Mouse (Mus musculus): Measurements from ENCODE around the gene Rflna. TPM values are rescaled to one million over a fixed set of nuclear protein-coding genes. Genes with fewer than 3 reads are reported as not detected.

Rflna gene
- total RNA-seq, 2 experiments from 2014 or later: 1.0 TPM; not detected in 1

GRCm38 (mm10) chr5:125014497-125014896 lies 11.5 kb downstream of the Rflna start:
- intact Hi-C loops (cut with DNase I): loop anchor here (2.0 kb wide), 1 partner anchor 106 kb away; no protein-coding TSS in a partner anchor
- H3K27ac ChIP-seq: no peak overlapping the region
- DNase-seq (ENCODE audit: extremely low spot score in 1 of 2, low spot score in 2 of 2): peak; percentile 58 to 79
- no peak overlapping the region for H3K4me3 ChIP-seq
- TF ChIP-seq CTCF (IDR thresholded peaks at IDR 0.05): peak; percentile 85

GRCm38 (mm10) chr5:125015066-125015465 lies 12.0 kb downstream of the Rflna start:
- no peak overlapping the region for H3K27ac ChIP-seq
- no peak for TF ChIP-seq CTCF (IDR thresholded peaks at IDR 0.05)
- intact Hi-C loops (cut with DNase I): loop anchor here (2.0 kb wide), 1 partner anchor 106 kb away; no protein-coding TSS in a partner anchor

GRCm38 (mm10) chr5:125015576-125015975 lies 12.6 kb downstream of the Rflna start:
- DNase-seq (ENCODE audit: extremely low spot score in 1 of 2, low spot score in 2 of 2): no peak
- no peak for TF ChIP-seq CTCF (IDR thresholded peaks at IDR 0.05)
- Histone ChIP-seq H3K27ac (no peak overlapping the region), H3K4me3 (no peak overlapping the region)
- intact Hi-C loops (cut with DNase I): loop anchor here (2.0 kb wide), 1 partner anchor 107 kb away; no protein-coding TSS in a partner anchor

More at GRCm38 (mm10) chr5:125015066-125015465, 12.0 kb downstream of the Rflna start:
- no peak for DNase-seq (ENCODE audit: extremely low spot score in 1 of 2, low spot score in 2 of 2)
- no peak overlapping the region for H3K4me3 ChIP-seq

DNA sequence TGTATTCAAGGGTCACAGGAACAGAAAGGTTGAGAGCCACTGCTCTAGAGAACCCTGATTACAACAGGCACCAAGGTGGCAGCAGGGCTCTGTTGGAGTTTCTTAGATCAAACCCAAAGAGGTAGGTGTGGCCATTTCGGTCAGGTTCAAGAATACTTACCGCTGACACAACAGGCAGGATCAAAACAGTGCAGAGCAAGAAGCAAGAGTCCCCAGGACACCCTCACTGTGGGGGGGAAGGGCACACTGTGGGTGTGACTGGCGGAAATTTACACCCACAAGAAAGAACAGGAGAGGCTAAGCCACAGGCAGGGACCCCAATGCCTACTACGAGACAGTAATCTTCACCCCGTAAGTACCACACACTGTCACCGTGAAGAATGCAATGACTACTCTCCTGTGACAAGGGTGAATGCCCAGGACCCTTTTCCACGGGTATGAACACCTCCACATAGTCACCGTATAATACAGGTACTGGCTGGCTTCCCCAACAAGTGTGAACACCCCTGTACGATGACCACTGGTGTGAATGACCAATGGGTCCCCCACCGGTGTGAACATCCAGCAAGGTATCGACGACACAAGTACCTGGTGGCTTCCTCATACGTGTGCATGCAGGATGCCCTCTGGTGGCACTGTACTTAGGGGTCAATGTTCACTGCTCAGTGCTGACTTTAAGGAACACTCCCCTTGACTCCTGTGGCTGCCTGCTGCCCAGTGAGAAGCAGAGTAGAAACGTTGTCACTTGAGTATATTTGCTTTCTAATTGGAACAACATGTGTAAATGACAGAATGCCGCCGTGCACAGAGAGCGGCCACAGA lies 13.6 kb downstream of the Rflna start:
- intact Hi-C loops (cut with DNase I): loop anchor here (1.0 kb wide), 1 partner anchor 72 kb away; no protein-coding TSS in a partner anchor
- TF ChIP-seq CTCF (IDR thresholded peaks at IDR 0.05): no peak; the same call in 1 of the 2 replicates
- no peak overlapping the region for H3K27ac ChIP-seq
- no peak for DNase-seq (ENCODE audit: extremely low spot score in 1 of 2, low spot score in 2 of 2)
- H3K4me3 ChIP-seq: no peak overlapping the region

DNA sequence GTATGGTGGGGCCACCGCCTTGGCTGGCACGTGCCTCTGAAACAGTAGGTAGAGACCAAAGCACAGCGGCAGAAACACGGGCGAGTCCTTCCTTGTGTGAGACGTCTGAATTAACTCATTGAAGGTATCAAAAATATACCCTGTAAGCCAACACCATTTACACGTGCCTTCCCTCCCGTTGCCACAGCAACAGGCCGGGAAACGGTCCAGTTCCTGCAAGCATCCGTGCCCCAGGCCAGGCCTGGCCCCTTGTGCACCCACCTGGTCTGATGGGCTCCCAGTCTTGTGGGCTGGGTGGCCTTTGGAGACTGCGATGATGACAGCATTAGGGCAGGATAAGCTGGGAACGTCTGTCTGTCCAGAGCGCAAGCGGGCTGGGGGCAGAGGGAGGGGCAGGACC lies 14.3 kb downstream of the Rflna start:
- Histone ChIP-seq H3K27ac (no peak overlapping the region), H3K4me3 (no peak overlapping the region)
- DNase-seq (ENCODE audit: extremely low spot score in 1 of 2, low spot score in 2 of 2): peak in 1 of 2 experiments; percentile 37
- intact Hi-C loops (cut with DNase I): no loop called here
- no peak for TF ChIP-seq CTCF (IDR thresholded peaks at IDR 0.05)

GRCm38 (mm10) chr5:125019099-125019498 lies 16.1 kb downstream of the Rflna start:
- no peak for TF ChIP-seq CTCF (IDR thresholded peaks at IDR 0.05)
- intact Hi-C loops (cut with DNase I): no loop called here
- DNase-seq (ENCODE audit: extremely low spot score in 1 of 2, low spot score in 2 of 2): no peak
- no peak overlapping the region for H3K4me3 ChIP-seq
- no peak overlapping the region for H3K27ac ChIP-seq

DNA sequence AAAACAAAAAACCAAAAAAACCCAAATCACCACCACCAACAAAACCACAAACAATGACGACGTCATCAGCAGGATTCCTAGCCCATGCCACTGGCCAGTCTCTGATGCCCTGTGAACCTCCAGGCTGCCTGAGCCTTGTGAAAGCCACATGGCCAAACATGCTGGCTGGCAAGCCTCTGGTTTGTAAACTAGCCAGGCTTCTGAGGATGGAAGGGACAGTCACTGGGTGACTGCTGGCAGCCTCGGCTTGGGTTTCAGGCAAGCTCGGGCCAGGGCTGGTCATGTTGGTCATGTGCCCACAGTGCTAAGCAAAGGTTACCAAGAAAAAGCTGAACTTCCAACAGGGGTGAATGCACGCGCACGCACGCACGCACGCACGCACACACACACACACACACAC lies 18.3 kb downstream of the Rflna start:
- Histone ChIP-seq H3K27ac (no peak overlapping the region), H3K4me3 (no peak overlapping the region)
- intact Hi-C loops (cut with DNase I): loop anchor here (5.0 kb wide), 1 partner anchor 251 kb away; no protein-coding TSS in a partner anchor
- DNase-seq (ENCODE audit: extremely low spot score in 1 of 2, low spot score in 2 of 2): no peak
- no peak for TF ChIP-seq CTCF (IDR thresholded peaks at IDR 0.05)

GRCm38 (mm10) chr5:125024002-125024401 lies 21.0 kb downstream of the Rflna start:
- no peak for DNase-seq (ENCODE audit: extremely low spot score in 1 of 2, low spot score in 2 of 2)

DNA sequence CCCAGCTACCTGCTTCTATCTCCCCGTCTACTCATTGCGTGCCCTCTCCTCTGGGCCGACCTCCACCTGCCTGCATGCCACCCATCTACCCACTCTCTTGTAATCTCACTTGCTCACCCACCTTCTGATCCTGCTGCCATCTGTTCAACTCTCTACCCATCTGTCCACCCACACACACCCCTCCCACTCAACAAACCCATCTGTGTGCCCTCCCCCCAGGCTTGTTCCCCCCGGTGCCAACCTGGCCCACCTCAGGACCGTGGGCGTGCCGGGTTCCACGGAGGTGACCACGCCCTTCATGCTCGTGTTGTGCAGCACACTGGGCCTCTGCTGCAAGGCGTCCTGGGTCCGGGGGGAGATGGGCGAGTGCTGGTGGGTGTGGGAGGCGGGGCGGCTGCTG lies 25.4 kb downstream of the Rflna start:
- H3K27ac ChIP-seq: no peak overlapping the region
- intact Hi-C loops (cut with DNase I): no loop called here
- no peak overlapping the region for H3K4me3 ChIP-seq
- DNase-seq (ENCODE audit: extremely low spot score in 1 of 2, low spot score in 2 of 2): no peak
- no peak for TF ChIP-seq CTCF (IDR thresholded peaks at IDR 0.05)

More at GRCm38 (mm10) chr5:125024002-125024401, 21.0 kb downstream of the Rflna start:
- intact Hi-C loops (cut with DNase I): loop anchor here (5.0 kb wide), 1 partner anchor 248 kb away; no protein-coding TSS in a partner anchor
- TF ChIP-seq CTCF (IDR thresholded peaks at IDR 0.05): peak; percentile 59
- Histone ChIP-seq H3K4me3 (no peak overlapping the region), H3K27ac (no peak overlapping the region)

- H3K4me3 ChIP-seq: no peak overlapping the region
- intact Hi-C loops (cut with DNase I): no loop called here
Observed at GRCm38 (mm10) chr5:125028911-125029310, 25.9 kb downstream of the Rflna start.

GRCm38 (mm10) chr5:125036483-125036882 lies 33.5 kb downstream of the Rflna start:
- H3K4me3 ChIP-seq: no peak overlapping the region
- intact Hi-C loops (cut with DNase I): loop anchor here (5.0 kb wide), 1 partner anchor 236 kb away; no protein-coding TSS in a partner anchor
- H3K27ac ChIP-seq: no peak overlapping the region
- no peak for DNase-seq (ENCODE audit: extremely low spot score in 1 of 2, low spot score in 2 of 2)
- no peak for TF ChIP-seq CTCF (IDR thresholded peaks at IDR 0.05)

More at GRCm38 (mm10) chr5:125028911-125029310, 25.9 kb downstream of the Rflna start:
- no peak for DNase-seq (ENCODE audit: extremely low spot score in 1 of 2, low spot score in 2 of 2)
- H3K27ac ChIP-seq: no peak overlapping the region
- TF ChIP-seq CTCF (IDR thresholded peaks at IDR 0.05): no peak

GRCm38 (mm10) chr5:125039377-125040027 lies 36.5 kb downstream of the Rflna start:
- TF ChIP-seq CTCF (IDR thresholded peaks at IDR 0.05): no peak
- H3K27ac ChIP-seq: no peak overlapping the region
- H3K4me3 ChIP-seq: no peak overlapping the region
- no peak for DNase-seq (ENCODE audit: extremely low spot score in 1 of 2, low spot score in 2 of 2)
- intact Hi-C loops (cut with DNase I): loop anchor here (5.0 kb wide), 1 partner anchor 233 kb away; no protein-coding TSS in a partner anchor
